Mouse (Mus musculus): ENCODE results near the gene Kpna1. TPM values are rescaled to one million over a fixed set of nuclear protein-coding genes. Genes with fewer than 3 reads are reported as not detected.
A peak's percentile ranks its signal among the peaks of the same experiment; 100 is the strongest.
"Not testable (repeated sequence)": the region's sequence is repeated elsewhere in the genome, so short reads cannot be mapped to it uniquely, and the experiment has no call there.

Gene Kpna1
- polyA plus RNA-seq (2015; fragmentation: Nextera tagmentation; extraction: Ambion mirVana) = 34.0 and 45.7 TPM in 2 replicates

DNA sequence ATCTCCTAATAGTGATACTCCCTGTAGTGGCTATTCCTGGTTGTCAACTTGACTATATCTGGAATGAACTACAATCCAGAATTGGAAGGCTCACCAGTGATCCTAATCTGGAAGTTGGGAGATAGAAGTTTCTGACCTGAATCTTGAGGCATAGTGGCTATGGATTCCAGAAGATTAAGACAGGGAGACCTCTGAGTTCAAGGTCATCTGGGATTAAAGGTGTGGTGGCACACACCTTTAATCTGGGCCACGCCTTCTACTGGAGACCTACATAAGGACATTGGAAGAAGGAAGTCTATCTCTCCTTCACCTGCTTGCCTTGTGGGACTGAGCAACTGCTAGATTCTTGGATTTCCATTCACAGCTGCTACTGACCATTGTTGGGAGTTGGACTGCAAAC, at the start of gene Kpna1:
Kpna1 (plus strand) TSS at position 301 of the 400 bp plus-strand sequence.
- not testable (repeated sequence) for DNase-seq; ATAC-seq (ENCODE audit: low read depth); H3K36me3 ChIP-seq; H3K4me2 ChIP-seq; H3K27ac ChIP-seq; H3K9ac ChIP-seq; H3K27me3 ChIP-seq; H3K9me3 ChIP-seq (replicated peaks); H3K4me3 ChIP-seq (replicated peaks)
- WGBS (ENCODE audit: insufficient replicate concordance) = 68% methylated on average over 1 of the region's 1 CpGs
- peaks cover 17% of the 10 kb centered on the region for H3K4me1 ChIP-seq (replicated peaks)

DNA sequence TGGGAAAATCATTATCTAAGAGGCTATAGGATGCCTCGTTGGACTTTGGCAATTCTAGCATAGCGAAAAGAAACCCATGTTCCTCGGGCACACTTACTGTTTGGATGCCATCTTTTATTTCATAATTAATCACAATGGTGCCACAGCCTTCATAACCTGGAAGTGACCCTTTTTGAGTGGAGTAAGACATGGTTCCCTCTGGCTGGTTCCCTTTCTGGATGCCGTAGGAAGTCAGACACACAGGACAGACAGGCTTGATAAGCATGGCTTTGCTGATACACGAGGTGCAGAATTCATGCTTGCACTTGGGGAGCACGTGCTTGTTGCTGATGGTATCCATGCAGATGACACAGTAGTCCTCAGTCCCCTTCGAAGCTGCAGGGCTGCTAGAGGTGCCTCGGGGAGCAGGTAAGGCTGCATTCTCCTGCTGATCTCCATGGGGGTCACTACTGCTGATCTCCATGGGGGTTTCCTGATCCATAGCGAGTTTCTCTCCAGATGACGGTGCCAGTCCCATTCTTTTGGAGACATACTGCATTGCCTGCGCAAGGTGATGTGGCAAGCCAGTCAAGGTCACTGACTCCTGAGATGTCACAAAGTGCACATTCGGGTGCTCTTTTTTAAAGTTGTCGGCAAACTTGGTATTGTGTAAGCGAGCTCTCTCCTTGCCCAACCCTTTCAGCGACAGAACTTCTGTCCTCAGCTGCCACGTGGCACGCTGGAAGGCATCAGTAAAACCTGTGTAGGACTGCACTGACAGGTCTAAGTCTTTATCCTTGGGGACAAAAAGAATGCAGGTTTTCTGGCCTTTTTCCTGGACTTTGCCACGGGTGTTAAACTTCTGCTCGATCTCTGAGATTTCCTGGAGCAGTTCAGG, 46.1 kb upstream of the Kpna1 start:
- no peaks in the 10 kb centered on the region for H3K9me3 ChIP-seq (replicated peaks)
- 74% methylated on average over 19 of the region's 19 CpGs for WGBS (ENCODE audit: insufficient replicate concordance)
- DNase-seq = no peak
- peaks cover 11% of the 10 kb centered on the region; the same call in 1 of the 2 replicates for H3K36me3 ChIP-seq
- H3K27ac ChIP-seq = no peak overlapping the region
- no peak for ATAC-seq (ENCODE audit: low read depth)
- no peak overlapping the region for H3K4me3 ChIP-seq (replicated peaks)
- H3K27me3 ChIP-seq = no peaks in the 10 kb centered on the region
- no peak overlapping the region for H3K9ac ChIP-seq
- no peak overlapping the region for H3K4me2 ChIP-seq
- H3K4me1 ChIP-seq (replicated peaks) = peaks cover 4% of the 10 kb centered on the region

DNA sequence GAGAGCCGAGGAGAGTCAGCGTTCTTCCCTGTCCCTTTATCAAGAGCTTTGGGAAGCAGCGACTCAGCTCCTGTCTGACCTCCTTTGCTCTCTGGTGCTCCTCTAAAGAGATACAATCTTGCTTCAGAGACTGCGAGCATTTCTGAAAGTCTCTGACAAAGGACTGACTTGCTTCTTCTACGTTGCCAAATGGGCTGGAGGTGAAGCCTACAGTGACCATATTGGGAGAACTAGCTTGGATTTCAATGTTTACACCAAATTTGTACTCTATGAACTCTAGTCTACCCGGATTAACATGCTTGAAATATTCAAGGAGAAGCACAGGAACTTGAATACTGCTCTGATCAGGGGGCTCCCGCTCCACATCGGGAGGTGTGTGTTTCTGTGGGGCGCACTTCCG, 45.4 kb upstream of the Kpna1 start:
- no peak for DNase-seq
- Histone ChIP-seq H3K27me3 (no peaks in the 10 kb centered on the region), H3K4me3 (replicated peaks) (no peak overlapping the region), H3K9ac (no peak overlapping the region), H3K4me2 (no peak overlapping the region), H3K9me3 (replicated peaks) (no peaks in the 10 kb centered on the region), H3K4me1 (replicated peaks) (peaks cover 11% of the 10 kb centered on the region), H3K27ac (no peak overlapping the region), H3K36me3 (peaks cover 11% of the 10 kb centered on the region; the same call in 1 of the 2 replicates)
- WGBS (ENCODE audit: insufficient replicate concordance) = 75% methylated on average over 10 of the region's 10 CpGs
- ATAC-seq (ENCODE audit: low read depth) = no peak

DNA sequence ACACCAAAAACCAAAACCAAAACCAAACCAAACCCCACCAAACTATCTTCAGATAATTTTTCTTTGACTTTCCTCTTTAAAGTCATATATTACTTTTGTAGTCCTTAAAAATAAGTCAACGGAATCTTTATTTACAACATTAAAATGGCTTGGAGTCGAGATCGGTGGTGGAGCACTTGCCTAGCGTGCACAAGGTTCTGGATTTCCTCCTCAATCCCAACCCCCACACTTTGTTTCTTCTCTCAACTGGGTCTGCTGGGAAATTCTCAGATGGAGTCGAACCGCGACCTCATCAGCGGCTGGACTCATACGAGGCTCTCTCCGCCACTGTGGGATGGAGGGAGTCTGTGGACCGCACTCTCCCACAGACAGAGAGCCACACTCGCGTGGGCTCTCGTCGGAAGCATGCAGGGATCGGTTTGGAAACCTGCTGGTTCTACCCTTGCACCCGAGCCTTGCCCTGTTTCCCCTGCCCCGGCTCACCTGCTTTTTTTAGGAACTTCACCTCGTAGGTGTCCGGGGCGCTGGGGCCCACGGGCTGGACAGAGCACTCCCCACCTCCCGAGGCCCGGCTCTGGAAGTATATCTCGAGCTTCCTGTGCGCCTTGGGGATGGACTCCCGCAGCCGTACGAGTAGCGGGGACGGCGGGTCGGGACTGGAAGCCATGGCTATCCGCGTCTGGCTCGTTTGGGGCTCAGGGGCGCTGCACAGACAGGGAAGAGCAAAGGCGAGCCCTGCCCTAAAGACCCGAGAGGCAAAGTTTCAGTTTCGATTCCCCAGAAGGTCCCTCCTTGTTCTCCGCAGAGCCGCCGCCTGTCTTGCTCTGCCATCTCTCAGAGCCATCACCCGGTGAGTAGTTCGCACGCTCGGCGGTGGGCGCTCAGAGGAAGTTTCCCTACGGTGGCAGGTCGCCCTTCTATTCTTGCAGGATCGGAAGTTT, 40.1 kb upstream of the Kpna1 start, which contains the start of the genes Parp9 and Dtx3l:
Parp9 (plus strand) TSS at position 260 of the 941 bp plus-strand sequence.
Dtx3l (minus strand) TSS at position 941 of the 941 bp plus-strand sequence.
- H3K4me2 ChIP-seq = peak within 1 kb of the TSS; percentile 92
- H3K4me1 ChIP-seq (replicated peaks) = peaks cover 26% of the 10 kb centered on the region
- H3K4me3 ChIP-seq (replicated peaks) = peak within 1 kb of the TSS; percentile 86
- ATAC-seq (ENCODE audit: low read depth) (peak; percentile 82), DNase-seq (peak; percentile 59)
- H3K9ac ChIP-seq = peak within 1 kb of the TSS; percentile 86
- no peaks in the 10 kb centered on the region for H3K9me3 ChIP-seq (replicated peaks)
- H3K36me3 ChIP-seq = peaks cover 6% of the 10 kb centered on the region; the same call in 1 of the 2 replicates
- peak within 1 kb of the TSS; percentile 68 for H3K27ac ChIP-seq
- no peaks in the 10 kb centered on the region for H3K27me3 ChIP-seq
- WGBS (ENCODE audit: insufficient replicate concordance) = under 1% methylated on average over 52 of the region's 52 CpGs

DNA sequence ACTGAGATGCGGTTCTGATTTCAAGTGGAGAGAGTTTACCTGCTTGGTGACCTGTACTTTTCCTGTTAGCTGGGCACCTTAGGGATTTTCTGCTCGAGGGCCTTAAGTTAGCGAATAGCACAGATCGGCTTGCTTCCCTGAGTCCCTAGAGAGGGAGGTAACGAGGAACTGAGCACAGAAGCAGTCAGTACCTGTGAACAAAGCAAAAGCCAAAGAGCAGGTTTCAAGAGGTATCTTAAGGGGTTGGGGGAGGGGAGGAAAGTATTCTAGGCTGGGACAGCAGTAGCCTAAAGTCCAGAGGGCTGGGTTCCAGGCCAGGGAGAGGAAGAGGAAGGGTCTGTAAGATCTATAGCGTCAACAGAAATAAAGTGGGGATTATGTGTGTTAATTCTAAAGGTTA, 39.3 kb upstream of the Kpna1 start:
- ATAC-seq (ENCODE audit: low read depth) (peak; percentile 54), DNase-seq (peak; percentile 8)
- Histone ChIP-seq H3K9me3 (replicated peaks) (no peaks in the 10 kb centered on the region), H3K4me2 (peak overlapping the region; percentile 92), H3K4me3 (replicated peaks) (peak overlapping the region; percentile 86), H3K27me3 (no peaks in the 10 kb centered on the region), H3K9ac (peak overlapping the region; percentile 86), H3K27ac (peak overlapping the region; percentile 68), H3K36me3 (peaks cover 6% of the 10 kb centered on the region; the same call in 1 of the 2 replicates), H3K4me1 (replicated peaks) (peaks cover 26% of the 10 kb centered on the region)
- WGBS (ENCODE audit: insufficient replicate concordance) = 2% methylated on average over 6 of the region's 6 CpGs

DNA sequence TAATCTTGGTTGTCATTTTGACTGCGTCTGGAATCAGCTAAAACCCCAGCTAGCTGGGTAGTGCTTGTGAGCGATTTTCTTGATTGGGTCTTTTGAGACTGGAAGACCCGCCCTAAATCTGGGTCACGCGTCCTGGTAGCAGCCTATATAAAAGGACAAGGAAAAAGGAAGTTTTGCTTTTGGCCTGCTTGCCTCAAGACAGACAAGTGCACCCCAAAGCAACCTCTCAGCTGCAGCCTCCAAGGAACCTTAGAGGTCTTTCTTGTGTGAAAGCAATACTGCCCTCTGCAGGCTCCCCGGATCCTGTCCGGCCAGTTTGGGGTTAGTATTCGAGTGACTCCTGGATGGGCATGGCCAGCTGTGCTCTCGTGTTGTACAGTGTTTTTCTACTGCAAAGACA, 38.9 kb upstream of the Kpna1 start:
- peak overlapping the region; percentile 92 for H3K4me2 ChIP-seq
- peak overlapping the region; percentile 86 for H3K4me3 ChIP-seq (replicated peaks)
- DNase-seq (peak; percentile 75), ATAC-seq (ENCODE audit: low read depth) (peak; percentile 73)
- WGBS (ENCODE audit: insufficient replicate concordance) = 5% methylated on average over 9 of the region's 9 CpGs
- no peaks in the 10 kb centered on the region for H3K27me3 ChIP-seq
- H3K9ac ChIP-seq = peak overlapping the region; percentile 86
- peaks cover 6% of the 10 kb centered on the region; the same call in 1 of the 2 replicates for H3K36me3 ChIP-seq
- H3K4me1 ChIP-seq (replicated peaks) = peaks cover 26% of the 10 kb centered on the region
- no peaks in the 10 kb centered on the region for H3K9me3 ChIP-seq (replicated peaks)
- no peak overlapping the region for H3K27ac ChIP-seq

DNA sequence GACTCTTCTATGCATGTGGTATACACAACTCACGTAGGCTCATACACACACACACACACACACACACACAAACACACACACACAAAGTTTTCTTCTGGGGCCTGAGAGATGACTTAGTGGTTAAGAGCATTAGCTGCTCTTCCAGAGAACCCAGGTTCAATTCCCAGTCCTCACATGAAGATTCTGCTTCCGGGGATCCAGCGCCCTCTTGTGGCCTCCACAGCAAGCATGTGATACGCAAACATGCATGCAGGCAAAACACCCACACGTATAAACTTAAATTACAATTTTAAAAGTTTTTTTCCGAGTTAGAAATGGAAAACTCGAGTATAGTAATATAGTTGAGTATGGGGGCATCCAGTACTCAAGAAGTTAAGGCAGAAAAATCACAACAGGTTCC, 37.2 kb upstream of the Kpna1 start:
- Histone ChIP-seq H3K4me1 (replicated peaks) (peaks cover 26% of the 10 kb centered on the region), H3K9me3 (replicated peaks) (no peaks in the 10 kb centered on the region), H3K9ac (no peak overlapping the region), H3K27ac (no peak overlapping the region), H3K36me3 (peaks cover 6% of the 10 kb centered on the region; the same call in 1 of the 2 replicates), H3K4me2 (no peak overlapping the region), H3K4me3 (replicated peaks) (no peak overlapping the region), H3K27me3 (no peaks in the 10 kb centered on the region)
- 60% methylated on average over 7 of the region's 7 CpGs for whole genome bisulfite sequencing (ENCODE audit: insufficient replicate concordance)
- ATAC-seq (ENCODE audit: low read depth) = no peak
- DNase-seq = peak; percentile 29

DNA sequence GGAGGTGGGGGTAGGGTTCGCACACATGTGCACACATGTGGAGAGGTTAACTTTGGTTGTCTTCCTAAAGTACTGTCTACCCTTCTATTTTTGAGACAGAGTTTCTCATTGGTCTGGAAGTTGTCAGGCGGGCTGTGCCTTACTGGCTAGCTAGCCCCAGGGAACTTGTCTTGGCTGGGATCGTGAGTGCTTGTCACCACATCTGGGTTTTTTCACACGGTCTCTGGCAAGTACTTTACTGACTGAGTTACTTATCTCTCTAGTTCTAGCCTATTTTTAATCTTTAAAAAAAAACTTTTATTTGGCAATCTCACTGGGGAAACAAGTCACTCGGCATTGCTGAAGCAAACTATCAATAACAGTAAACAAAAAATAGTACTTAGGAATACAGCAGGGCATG, 29.3 kb upstream of the Kpna1 start:
- Histone ChIP-seq H3K9ac (no peak overlapping the region), H3K9me3 (replicated peaks) (no peaks in the 10 kb centered on the region), H3K4me1 (replicated peaks) (no peaks in the 10 kb centered on the region), H3K27ac (no peak overlapping the region), H3K27me3 (no peaks in the 10 kb centered on the region), H3K36me3 (peaks cover 11% of the 10 kb centered on the region; the same call in 1 of the 2 replicates), H3K4me3 (replicated peaks) (no peak overlapping the region), H3K4me2 (no peak overlapping the region)
- WGBS (ENCODE audit: insufficient replicate concordance) = 70% methylated on average over 5 of the region's 5 CpGs
- no peak for ATAC-seq (ENCODE audit: low read depth)
- DNase-seq = no peak

DNA sequence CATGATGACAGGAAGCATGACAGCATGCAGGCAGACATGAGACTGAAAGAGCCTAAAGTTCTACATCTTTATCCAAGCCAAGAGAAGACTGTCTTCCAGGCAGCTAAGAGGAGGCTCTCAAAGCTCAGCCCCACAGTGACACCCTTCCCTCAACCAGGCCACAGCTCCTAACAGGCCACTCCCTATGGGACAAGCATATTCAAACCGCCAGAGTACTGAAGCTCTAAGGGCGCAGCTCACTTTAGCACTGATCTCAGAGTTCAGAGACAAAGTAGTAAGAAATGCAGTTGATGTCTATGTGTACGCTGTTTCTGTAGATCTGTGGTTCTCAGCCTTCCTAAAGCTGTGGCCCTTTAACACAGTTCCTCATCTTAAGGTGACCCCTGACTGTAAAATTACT, 27.3 kb upstream of the Kpna1 start:
- ATAC-seq (ENCODE audit: low read depth) (no peak), DNase-seq (no peak)
- WGBS (ENCODE audit: insufficient replicate concordance) = 86% methylated on average over 3 of the region's 3 CpGs
- no peak overlapping the region for H3K9ac ChIP-seq
- peaks cover 11% of the 10 kb centered on the region; the same call in 1 of the 2 replicates for H3K36me3 ChIP-seq
- H3K4me3 ChIP-seq (replicated peaks) = no peak overlapping the region
- no peak overlapping the region for H3K27ac ChIP-seq
- no peak overlapping the region for H3K4me2 ChIP-seq
- H3K9me3 ChIP-seq (replicated peaks) = no peaks in the 10 kb centered on the region
- no peaks in the 10 kb centered on the region for H3K4me1 ChIP-seq (replicated peaks)
- H3K27me3 ChIP-seq = no peaks in the 10 kb centered on the region

DNA sequence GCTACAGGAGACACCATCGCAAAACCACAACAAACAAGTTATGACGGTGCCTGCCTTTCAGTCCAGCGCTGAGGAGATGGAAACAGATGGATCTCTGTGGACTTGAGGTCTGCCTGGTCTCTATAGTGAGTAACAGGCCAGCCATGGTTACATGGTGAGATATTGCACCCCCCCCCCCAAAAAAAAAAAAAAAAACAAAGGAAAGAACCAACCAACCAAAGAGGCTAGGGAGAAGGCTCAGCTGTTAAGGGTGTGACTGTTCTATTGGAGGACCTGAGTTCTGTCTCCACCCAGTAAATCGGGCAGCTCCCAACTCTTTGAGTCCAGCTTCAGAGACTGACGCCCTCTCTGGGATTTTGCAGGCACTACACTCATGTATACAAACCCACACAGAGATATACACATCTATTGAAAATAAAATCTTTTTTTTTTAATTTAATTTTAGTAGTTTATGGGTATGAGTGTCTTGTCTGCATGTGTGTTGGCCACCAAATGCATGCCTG, 25.9 kb upstream of the Kpna1 start:
- Histone ChIP-seq H3K4me2 (no peak overlapping the region), H3K27me3 (no peaks in the 10 kb centered on the region), H3K4me3 (replicated peaks) (no peak overlapping the region), H3K9me3 (replicated peaks) (no peaks in the 10 kb centered on the region), H3K4me1 (replicated peaks) (no peaks in the 10 kb centered on the region), H3K9ac (no peak overlapping the region), H3K27ac (no peak overlapping the region), H3K36me3 (peaks cover 11% of the 10 kb centered on the region; the same call in 1 of the 2 replicates)
- WGBS (ENCODE audit: insufficient replicate concordance) = 66% methylated on average over 5 of the region's 5 CpGs
- DNase-seq (no peak), ATAC-seq (ENCODE audit: low read depth) (no peak)

DNA sequence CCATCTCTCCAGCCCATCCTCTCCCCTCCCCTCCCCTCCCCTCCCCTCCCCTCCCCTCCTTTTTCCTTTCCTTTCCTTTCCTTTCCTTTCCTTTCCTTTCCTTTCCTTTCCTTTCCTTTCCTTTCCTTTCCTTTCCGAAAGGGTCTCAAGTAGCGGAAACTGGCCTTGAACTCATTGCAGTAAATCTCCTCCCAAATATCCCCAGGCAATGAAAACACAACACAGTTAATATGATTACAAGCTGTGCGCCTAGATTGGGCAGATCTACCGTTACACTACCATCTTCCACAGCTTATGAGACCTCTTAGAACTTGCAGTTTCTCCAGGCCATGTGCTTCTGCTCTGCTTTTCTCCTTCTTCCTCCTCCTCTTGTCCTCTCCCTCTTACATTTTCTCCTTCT, 12.6 kb upstream of the Kpna1 start:
- 68% methylated on average over 3 of the region's 4 CpGs for WGBS (ENCODE audit: insufficient replicate concordance)

More for the DNA sequence above, 12.6 kb upstream of the Kpna1 start:
- ATAC-seq (ENCODE audit: low read depth); H3K36me3 ChIP-seq; H3K9ac ChIP-seq; H3K9me3 ChIP-seq (replicated peaks); H3K27ac ChIP-seq; H3K4me3 ChIP-seq (replicated peaks); H3K4me2 ChIP-seq; DNase-seq; H3K27me3 ChIP-seq; H3K4me1 ChIP-seq (replicated peaks): not testable (repeated sequence)
